Mouse (Mus musculus) spleen, postnatal 10 days (tissue): ENCODE results near the gene Commd6.

ENCODE experiments used
- DNase-seq, 2 experiments: peaks; one replicate each; pipeline ENCODE4 v3.0.0; 2021 to 2022; ENCODE audit warnings: low spot score in 2 of 2

Commd6 gene

GRCm38 (mm10) chr14:101640153-101640843 lies at the start of gene Commd6:
Gene Commd6, minus strand, starts transcription at chr14:101640686.
- DNase-seq = peak; percentile 79 to 89

GRCm38 (mm10) chr14:101688406-101688805 lies 47.9 kb upstream of the Commd6 start:
- no peak for DNase-seq

GRCm38 (mm10) chr14:101687696-101688095 lies 47.2 kb upstream of the Commd6 start:
- no peak for DNase-seq

GRCm38 (mm10) chr14:101672226-101672625 lies 31.7 kb upstream of the Commd6 start:
- DNase-seq = no peak

GRCm38 (mm10) chr14:101668626-101669025 lies 28.1 kb upstream of the Commd6 start:
- DNase-seq = no peak

- no peak for DNase-seq
Measured at GRCm38 (mm10) chr14:101666536-101666935, 26.1 kb upstream of the Commd6 start.

- DNase-seq = no peak
Measured at GRCm38 (mm10) chr14:101666056-101666455, 25.6 kb upstream of the Commd6 start.

- no peak for DNase-seq
Measured at GRCm38 (mm10) chr14:101664274-101664673, 23.8 kb upstream of the Commd6 start.

GRCm38 (mm10) chr14:101661654-101662412 lies 21.3 kb upstream of the Commd6 start:
- DNase-seq = no peak

GRCm38 (mm10) chr14:101656307-101656706 lies 15.8 kb upstream of the Commd6 start:
- no peak for DNase-seq

- peak; percentile 16 to 24 for DNase-seq
Measured at GRCm38 (mm10) chr14:101654526-101654909, 14.0 kb upstream of the Commd6 start.

GRCm38 (mm10) chr14:101653581-101654525 lies 13.4 kb upstream of the Commd6 start, which contains the start of gene Uchl3:
Gene Uchl3, plus strand, starts transcription at chr14:101653967.
- DNase-seq = peak; percentile 98

- DNase-seq = no peak
Measured at GRCm38 (mm10) chr14:101652571-101652970, 12.1 kb upstream of the Commd6 start.

- DNase-seq = no peak
Measured at GRCm38 (mm10) chr14:101650551-101650950, 10.1 kb upstream of the Commd6 start.

- DNase-seq = no peak
Measured at GRCm38 (mm10) chr14:101644948-101645347, 4.5 kb upstream of the Commd6 start.

GRCm38 (mm10) chr14:101637381-101637780 lies 3.1 kb downstream of the Commd6 start:
- DNase-seq = no peak

- no peak for DNase-seq
Measured at GRCm38 (mm10) chr14:101635765-101636164, 4.7 kb downstream of the Commd6 start.

GRCm38 (mm10) chr14:101630548-101630947 lies 9.9 kb downstream of the Commd6 start:
- no peak for DNase-seq

- DNase-seq = no peak
Measured at GRCm38 (mm10) chr14:101617680-101618079, 22.8 kb downstream of the Commd6 start.

GRCm38 (mm10) chr14:101616178-101616577 lies 24.3 kb downstream of the Commd6 start:
- DNase-seq = no peak

- no peak for DNase-seq
Measured at GRCm38 (mm10) chr14:101613206-101613605, 27.3 kb downstream of the Commd6 start.

- DNase-seq = no peak
Measured at GRCm38 (mm10) chr14:101610701-101611100, 29.8 kb downstream of the Commd6 start.
